ENCODE assay signal across 1 mouse cellular context in the genomic region with DNA sequence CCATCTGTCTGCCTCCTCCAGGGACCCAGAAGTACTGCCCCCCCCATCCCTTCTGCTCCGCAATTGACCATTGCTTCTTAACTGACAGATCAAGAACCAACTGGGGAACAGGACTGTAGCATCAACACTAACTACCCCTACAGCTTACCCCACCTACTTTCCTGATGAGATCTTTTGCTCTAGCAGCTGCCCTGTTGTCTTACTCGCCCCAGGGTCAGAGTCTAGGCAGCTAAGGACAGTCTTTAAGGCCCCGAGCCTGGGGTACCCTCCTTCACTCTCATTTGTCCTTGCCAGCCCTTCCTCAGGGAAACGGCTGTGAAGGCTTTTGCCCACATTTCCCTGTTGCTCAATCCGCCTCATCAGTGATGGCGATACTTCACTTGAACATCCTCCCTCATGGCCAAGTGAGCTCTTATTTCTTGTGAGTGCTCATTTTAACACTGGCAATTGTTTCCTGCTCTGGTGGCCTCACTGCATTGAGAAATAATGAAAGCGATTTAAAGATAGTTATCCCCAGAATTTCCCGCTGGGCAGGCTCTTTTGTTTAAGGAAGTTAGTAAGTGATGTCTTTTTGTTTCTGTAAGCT.
A peak's percentile ranks its signal among the peaks of the same experiment; 100 is the strongest.
TF ChIP-seq lines count a peak whose summit lies in the region.

No protein-coding gene starts in this region.

TF ChIP-seq in C2C12, 6 proteins besides CTCF, POLR2A, EP300 and RAD21:
- TF ChIP-seq MYOG (IDR thresholded peaks at IDR 0.05; ENCODE audit: control insufficient read depth, extremely low read depth, insufficient read length) (no peak), MYOD1 (IDR thresholded peaks at IDR 0.05; ENCODE audit: control insufficient read depth, insufficient read length, low read depth) (peak; percentile 30), MAX (IDR thresholded peaks at IDR 0.05) (no peak), FOSL1 (IDR thresholded peaks at IDR 0.05; ENCODE audit: insufficient read depth, low read length, poor library complexity, severe bottlenecking) (no peak), CEBPB (IDR thresholded peaks at IDR 0.05; ENCODE audit: low read depth) (peak; percentile 43), USF1 (IDR thresholded peaks at IDR 0.05; ENCODE audit: low read depth) (no peak)
